Mouse (Mus musculus) liver, embryonic 12.5 days (tissue): ENCODE results near the gene Cenpn. TPM values are rescaled to one million over a fixed set of nuclear protein-coding genes. Genes with fewer than 3 reads are reported as not detected.
A peak's percentile ranks its signal among the peaks of the same experiment; 100 is the strongest.

ENCODE experiments used
- ATAC-seq: fragments of 200-750 bp; cut with Nextera tagmentation; 2 replicates; pipeline ENCODE4 v1.8.0; 2017; ENCODE audit warnings: moderate number of reproducible peaks, mild to moderate bottlenecking, moderate library complexity
- H3K27ac ChIP-seq: fragments of 300-500 bp; sonication (generic); 2 replicates; pipeline ENCODE4 v1.5.1; 2016; ENCODE audit warnings: mild to moderate bottlenecking
- H3K27me3 ChIP-seq: fragments of 300-500 bp; sonication (generic); replicated peaks from 2 replicates; pipeline ENCODE4 v1.6.1; 2016; ENCODE audit warnings: mild to moderate bottlenecking, moderate library complexity
- H3K36me3 ChIP-seq: fragments of 300-500 bp; sonication (generic); 2 replicates; pipeline ENCODE4 v1.6.1; 2016; ENCODE audit warnings: mild to moderate bottlenecking, moderate library complexity
- H3K4me1 ChIP-seq: fragments of 300-500 bp; sonication (generic); 2 replicates; pipeline ENCODE4 v1.6.1; 2016
- H3K4me2 ChIP-seq: fragments of 300-500 bp; sonication (generic); 2 replicates; pipeline ENCODE4 v1.6.1; 2016; ENCODE audit warnings: mild to moderate bottlenecking, moderate library complexity
- H3K4me3 ChIP-seq: fragments of 300-500 bp; sonication (generic); 2 replicates; pipeline ENCODE4 v1.5.1; 2016; ENCODE audit warnings: mild to moderate bottlenecking, moderate library complexity
- H3K9ac ChIP-seq: fragments of 300-500 bp; sonication (generic); 2 replicates; pipeline ENCODE4 v1.6.1; 2016; ENCODE audit warnings: mild to moderate bottlenecking, moderate library complexity
- H3K9me3 ChIP-seq: fragments of 300-500 bp; sonication (generic); replicated peaks from 2 replicates; pipeline ENCODE4 v1.6.1; 2016; ENCODE audit warnings: mild to moderate bottlenecking, moderate library complexity
- WGBS: fragments of 180-500 bp; shearing (Covaris S2); methylation state at CpG from one replicate; pipeline ENCODE4 v1.1.7; 2016; ENCODE audit not compliant: insufficient replicate concordance; 5-methylcytosine and 5-hydroxymethylcytosine counted together
- polyA plus RNA-seq: library from polyadenylated mRNA; unstranded; fragments of >200 nt; fragmentation: Nextera tagmentation; extraction: Ambion mirVana; gene quantifications from 2 replicates; pipeline ENCODE4 v1.2.1, GENCODE M21; 2016

The Cenpn gene
- 37.3 and 41.1 TPM in 2 replicates for polyA plus RNA-seq

DNA sequence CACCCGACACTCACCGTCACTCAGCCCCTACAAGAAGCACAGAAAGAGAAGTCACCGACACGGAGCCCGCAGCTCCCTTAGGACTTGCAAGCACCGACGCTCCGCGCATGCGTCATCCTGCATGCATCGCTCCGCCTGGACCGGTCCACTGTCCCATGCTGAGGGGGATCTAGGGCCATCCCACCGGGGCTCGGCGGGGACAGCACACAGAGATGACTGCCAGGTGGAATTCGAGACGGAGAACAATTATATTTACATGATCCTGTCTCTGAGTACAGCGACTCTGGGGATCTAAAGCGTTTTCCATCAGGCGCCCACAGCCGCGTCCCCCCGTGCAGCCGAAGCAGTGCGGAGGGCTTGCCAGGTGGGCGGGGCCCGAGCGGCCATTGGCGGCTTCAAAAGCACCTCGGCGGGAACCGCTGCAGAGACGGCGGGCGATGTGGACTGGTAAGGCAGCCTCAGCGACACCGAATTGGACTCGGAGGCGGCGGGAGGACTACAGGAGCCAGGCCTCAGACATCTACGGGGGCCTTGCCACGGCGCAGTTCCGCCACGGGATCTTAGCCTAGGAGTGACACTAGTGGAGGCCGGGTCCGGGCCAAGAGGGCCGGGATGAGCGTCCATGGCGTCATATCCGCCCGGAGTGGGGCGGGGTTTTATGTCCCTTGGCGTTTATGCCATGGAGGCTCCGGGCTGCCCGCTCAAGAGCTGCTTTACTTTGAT lies at the start of gene Cenpn, which contains the start of gene Cmc2:
Gene Cenpn (plus strand): TSS at position 394 of the 723 bp plus-strand sequence.
Gene Cmc2 (minus strand): TSS at position 119 of the 723 bp plus-strand sequence.
- Histone ChIP-seq H3K9ac (peak within 1 kb of the TSS; percentile 85), H3K36me3 (peaks cover 50% of the 10 kb centered on the region), H3K27me3 (no peaks in the 10 kb centered on the region), H3K9me3 (no peaks in the 10 kb centered on the region), H3K4me3 (peak within 1 kb of the TSS; percentile 86), H3K4me2 (peak within 1 kb of the TSS; percentile 85), H3K4me1 (peaks cover 41% of the 10 kb centered on the region), H3K27ac (peak within 1 kb of the TSS; percentile 90)
- ATAC-seq = peak; percentile 92
- under 1% methylated on average over 57 of the region's 57 CpGs for WGBS

DNA sequence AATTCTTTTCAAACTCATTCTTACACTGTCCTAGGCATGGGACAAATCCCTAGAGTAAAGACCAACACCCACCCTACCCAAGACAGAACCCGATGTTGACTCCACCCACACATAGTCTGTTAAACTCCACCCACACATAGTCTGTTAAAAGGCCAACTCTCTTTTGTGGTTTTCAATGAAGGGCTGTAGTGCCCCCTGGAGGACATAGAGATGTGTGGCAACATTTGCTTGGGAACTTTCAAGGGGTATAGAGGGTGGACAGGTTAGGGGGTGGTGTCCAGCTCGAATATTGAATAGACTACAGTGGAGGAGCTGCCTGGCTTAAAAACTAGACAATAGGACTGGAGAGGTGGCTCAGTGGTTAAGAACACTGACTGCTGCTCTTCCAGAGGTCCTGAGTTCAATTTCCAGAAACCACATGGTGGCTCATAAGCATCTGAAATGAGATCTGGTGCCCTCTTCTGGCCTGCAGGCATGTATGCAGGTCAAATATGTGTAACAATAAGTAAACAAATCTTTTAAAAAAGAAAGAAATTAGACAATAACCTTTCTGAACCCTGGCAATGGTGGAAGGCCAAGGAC lies 48.7 kb upstream of the Cenpn start:
- no peak for ATAC-seq
- Histone ChIP-seq H3K27ac (no peak overlapping the region), H3K4me1 (no peaks in the 10 kb centered on the region), H3K9ac (no peak overlapping the region), H3K9me3 (no peaks in the 10 kb centered on the region), H3K27me3 (no peaks in the 10 kb centered on the region), H3K4me2 (no peak overlapping the region), H3K36me3 (no peaks in the 10 kb centered on the region), H3K4me3 (no peak overlapping the region)
- 43% methylated on average over 2 of the region's 2 CpGs for WGBS

DNA sequence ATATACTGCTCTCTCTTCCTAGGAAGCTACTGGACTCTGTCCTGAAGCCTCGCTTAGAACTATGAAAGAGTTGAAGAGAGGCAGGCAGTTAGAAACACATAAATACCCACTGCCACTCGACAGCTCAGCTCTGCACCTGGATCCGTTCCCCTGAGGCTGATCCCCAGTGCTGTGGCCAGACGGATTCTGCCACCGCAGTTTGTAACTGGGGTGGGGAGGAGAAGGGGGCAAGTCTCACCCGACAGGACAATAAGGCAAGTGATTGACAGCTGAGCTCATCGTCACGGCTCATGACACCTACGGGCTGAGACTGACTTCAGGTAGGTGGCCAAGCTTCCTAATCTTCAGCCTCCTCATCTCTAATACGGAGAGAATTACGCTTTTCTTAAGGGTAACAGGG lies 47.9 kb upstream of the Cenpn start:
- no peaks in the 10 kb centered on the region for H3K9me3 ChIP-seq
- H3K27ac ChIP-seq = no peak overlapping the region
- H3K4me2 ChIP-seq = no peak overlapping the region
- 70% methylated on average over 11 of the region's 11 CpGs for WGBS
- no peaks in the 10 kb centered on the region for H3K27me3 ChIP-seq
- no peak for ATAC-seq
- H3K9ac ChIP-seq = no peak overlapping the region
- H3K4me3 ChIP-seq = no peak overlapping the region
- H3K4me1 ChIP-seq = no peaks in the 10 kb centered on the region
- H3K36me3 ChIP-seq = no peaks in the 10 kb centered on the region

DNA sequence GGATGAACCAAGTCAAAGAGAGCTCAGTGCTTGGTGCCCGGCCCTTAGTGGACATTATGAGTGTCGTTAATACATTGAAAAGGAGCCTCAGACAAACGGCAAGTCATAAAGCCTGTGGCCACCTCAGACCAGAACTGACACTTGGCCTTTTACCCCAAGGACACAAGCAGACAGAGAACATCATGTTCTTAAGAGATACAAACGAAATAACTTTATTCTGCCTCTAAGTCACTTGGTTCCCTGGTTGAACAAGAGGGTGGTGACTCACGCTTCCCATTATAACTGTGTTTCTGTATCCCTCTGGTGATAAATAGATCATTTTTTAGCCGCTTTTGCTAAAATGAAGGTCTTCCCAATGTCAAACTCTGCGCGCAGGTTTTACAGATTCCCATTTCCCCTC lies 47.5 kb upstream of the Cenpn start:
- ATAC-seq = no peak
- Histone ChIP-seq H3K36me3 (no peaks in the 10 kb centered on the region), H3K27ac (no peak overlapping the region), H3K4me2 (no peak overlapping the region), H3K27me3 (no peaks in the 10 kb centered on the region), H3K4me3 (no peak overlapping the region), H3K9me3 (no peaks in the 10 kb centered on the region), H3K4me1 (no peaks in the 10 kb centered on the region), H3K9ac (no peak overlapping the region)
- 67% methylated on average over 8 of the region's 8 CpGs for WGBS

DNA sequence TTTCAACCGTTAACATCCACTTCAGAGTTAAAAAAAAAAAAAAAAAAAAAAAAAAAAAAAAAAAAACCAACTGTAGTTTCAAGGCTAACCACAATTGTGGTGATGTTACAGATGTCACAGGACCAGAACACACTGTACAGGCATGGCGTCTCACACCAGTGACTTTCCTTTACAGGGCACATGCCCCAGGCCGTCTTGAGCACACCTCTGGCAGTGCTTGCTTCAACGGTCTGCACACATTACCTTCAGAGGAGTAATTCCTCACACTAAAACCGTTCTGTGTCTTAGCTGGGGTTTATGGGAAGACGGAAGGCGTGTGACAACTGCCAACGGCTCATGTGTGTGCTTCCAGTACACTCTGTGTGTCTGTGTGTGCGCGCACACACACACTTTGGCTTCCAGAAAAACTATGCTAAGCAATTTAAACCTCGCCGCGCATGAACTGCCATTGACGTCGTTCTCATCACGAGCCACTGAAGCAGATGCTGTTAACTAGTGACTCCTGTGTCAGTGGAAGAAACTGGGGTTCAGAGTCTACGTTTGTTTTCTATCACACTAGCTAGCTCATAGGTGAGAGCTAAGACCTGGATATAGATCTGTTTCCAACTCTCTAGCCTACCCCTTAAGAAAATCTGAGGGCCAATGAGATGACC lies 45.6 kb upstream of the Cenpn start:
- H3K27me3 ChIP-seq = no peaks in the 10 kb centered on the region
- H3K27ac ChIP-seq = no peak overlapping the region
- H3K4me3 ChIP-seq = no peak overlapping the region
- 77% methylated on average over 17 of the region's 17 CpGs for WGBS
- H3K9me3 ChIP-seq = no peaks in the 10 kb centered on the region
- no peak overlapping the region for H3K9ac ChIP-seq
- no peaks in the 10 kb centered on the region for H3K36me3 ChIP-seq
- no peaks in the 10 kb centered on the region for H3K4me1 ChIP-seq
- no peak overlapping the region for H3K4me2 ChIP-seq
- no peak for ATAC-seq

DNA sequence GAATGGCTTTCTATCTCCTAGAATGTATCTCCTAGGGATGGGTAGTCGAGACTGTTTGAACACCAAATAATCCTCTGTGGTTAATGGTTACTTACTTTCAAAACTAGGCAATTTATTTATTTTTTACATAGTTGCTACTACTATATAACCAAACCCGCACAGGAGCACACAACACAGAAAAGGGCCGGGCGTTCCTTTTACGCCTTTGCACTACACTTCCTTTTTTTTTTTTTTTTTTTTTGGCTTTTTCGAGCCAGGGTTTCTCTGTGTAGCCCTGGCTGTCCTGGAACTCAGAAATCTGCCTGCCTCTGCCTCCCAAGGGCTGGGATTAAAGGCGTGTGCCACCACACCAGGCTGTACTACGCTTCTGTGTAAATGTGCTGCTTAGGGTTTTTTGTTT lies 40.1 kb upstream of the Cenpn start:
- Histone ChIP-seq H3K4me3 (no peak overlapping the region), H3K27ac (no peak overlapping the region), H3K4me2 (no peak overlapping the region), H3K4me1 (no peaks in the 10 kb centered on the region), H3K9me3 (no peaks in the 10 kb centered on the region), H3K9ac (no peak overlapping the region), H3K36me3 (peaks cover 2% of the 10 kb centered on the region), H3K27me3 (no peaks in the 10 kb centered on the region)
- ATAC-seq = no peak
- WGBS = 68% methylated on average over 8 of the region's 8 CpGs

DNA sequence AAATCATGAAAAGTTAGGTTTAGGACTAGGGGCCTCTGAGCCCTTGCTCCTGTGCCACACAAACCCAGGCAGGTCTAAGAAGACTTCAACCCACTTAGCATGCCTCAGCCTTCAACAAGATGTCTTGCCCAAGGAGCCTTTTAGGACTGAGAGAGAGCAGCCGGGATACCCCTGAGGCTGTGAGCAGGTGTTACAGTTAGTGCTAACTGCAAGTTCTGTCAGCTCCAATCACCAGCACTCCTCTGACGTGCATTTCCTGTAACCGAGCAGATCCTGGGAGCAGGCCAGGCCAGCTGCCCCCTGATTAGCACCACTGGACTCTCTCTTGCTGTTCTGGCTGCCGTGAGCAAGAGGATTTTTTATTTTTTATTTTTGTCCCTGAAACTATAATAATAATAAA lies 33.7 kb upstream of the Cenpn start:
- H3K9me3 ChIP-seq = no peaks in the 10 kb centered on the region
- H3K27me3 ChIP-seq = no peaks in the 10 kb centered on the region
- peaks cover 56% of the 10 kb centered on the region for H3K36me3 ChIP-seq
- H3K4me2 ChIP-seq = no peak overlapping the region
- H3K4me3 ChIP-seq = no peak overlapping the region
- 64% methylated on average over 4 of the region's 4 CpGs for WGBS
- H3K4me1 ChIP-seq = no peaks in the 10 kb centered on the region
- no peak for ATAC-seq
- H3K27ac ChIP-seq = no peak overlapping the region
- no peak overlapping the region for H3K9ac ChIP-seq

DNA sequence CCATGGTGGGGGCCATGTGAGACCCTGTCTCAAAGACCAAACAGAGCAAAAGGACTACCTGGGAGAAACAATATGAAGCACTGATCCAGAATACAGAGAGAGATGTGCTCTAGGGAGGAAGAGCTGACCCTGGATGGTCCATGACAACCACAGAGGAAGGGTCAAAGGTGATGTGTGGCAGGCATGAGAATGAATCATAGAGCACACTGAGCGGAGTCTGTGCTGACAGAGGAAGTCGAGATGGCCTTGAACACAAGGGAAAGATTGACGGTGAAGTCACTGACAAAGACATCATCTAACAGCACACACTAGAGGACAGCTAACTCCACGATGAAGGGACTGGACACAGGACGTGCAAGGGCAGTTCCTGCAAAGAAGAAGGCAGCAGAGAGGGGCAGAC lies 30.1 kb upstream of the Cenpn start:
- WGBS = 85% methylated on average over 5 of the region's 5 CpGs
- Histone ChIP-seq H3K9ac (no peak overlapping the region), H3K4me2 (no peak overlapping the region), H3K27me3 (no peaks in the 10 kb centered on the region), H3K27ac (no peak overlapping the region), H3K4me3 (no peak overlapping the region), H3K4me1 (no peaks in the 10 kb centered on the region), H3K9me3 (0 out of 2 replicates have a peak, but pooled peaks cover 3% of the 10 kb centered on the region), H3K36me3 (peaks cover 65% of the 10 kb centered on the region)
- no peak for ATAC-seq

DNA sequence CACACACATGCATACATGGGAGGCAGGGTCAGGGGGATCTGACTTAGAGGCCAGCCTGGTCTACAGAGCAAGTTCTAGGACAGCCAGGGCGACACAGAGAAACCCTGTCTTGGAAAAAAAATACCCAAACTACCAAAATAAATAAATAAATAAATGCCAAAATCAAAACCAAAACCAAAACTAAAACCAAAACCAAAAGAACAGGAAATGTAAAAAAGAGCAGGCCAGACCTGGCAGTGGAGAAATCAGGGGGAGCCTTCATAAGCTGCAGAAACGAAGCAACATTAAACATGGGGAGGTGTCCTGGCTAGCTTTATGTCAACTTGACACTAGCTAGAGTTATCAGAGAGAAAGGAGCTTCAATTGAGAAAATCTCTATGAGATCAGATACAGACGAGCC lies 29.4 kb upstream of the Cenpn start:
- Histone ChIP-seq H3K4me3 (no peak overlapping the region), H3K36me3 (peaks cover 59% of the 10 kb centered on the region), H3K9ac (no peak overlapping the region), H3K27me3 (no peaks in the 10 kb centered on the region), H3K4me1 (no peaks in the 10 kb centered on the region), H3K9me3 (0 out of 2 replicates have a peak, but pooled peaks cover 3% of the 10 kb centered on the region), H3K4me2 (no peak overlapping the region), H3K27ac (no peak overlapping the region)
- WGBS = 69% methylated on average over 3 of the region's 3 CpGs
- ATAC-seq = no peak

DNA sequence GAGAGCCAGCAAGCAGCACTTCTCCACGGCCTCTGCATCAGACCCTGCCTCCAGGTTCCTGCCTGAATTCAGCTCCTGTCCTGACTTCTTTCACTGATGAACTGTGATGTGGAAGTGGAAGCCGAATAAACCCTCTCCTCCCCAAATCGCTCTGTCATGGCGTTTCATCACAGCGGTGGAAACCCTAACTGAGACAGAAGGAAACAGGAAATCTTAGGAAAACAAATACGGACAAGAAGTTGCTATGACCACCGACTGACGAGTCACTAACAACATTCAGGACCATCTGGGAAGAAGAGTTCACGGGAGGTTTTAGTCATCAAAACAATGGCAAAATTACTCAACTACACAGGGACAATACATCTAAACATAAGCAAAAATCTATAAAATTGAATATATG lies 28.9 kb upstream of the Cenpn start:
- 0 out of 2 replicates have a peak, but pooled peaks cover 3% of the 10 kb centered on the region for H3K9me3 ChIP-seq
- no peak overlapping the region for H3K9ac ChIP-seq
- peaks cover 57% of the 10 kb centered on the region for H3K36me3 ChIP-seq
- no peaks in the 10 kb centered on the region for H3K4me1 ChIP-seq
- no peak overlapping the region for H3K4me3 ChIP-seq
- H3K27ac ChIP-seq = no peak overlapping the region
- 71% methylated on average over 9 of the region's 9 CpGs for WGBS
- no peak overlapping the region for H3K4me2 ChIP-seq
- no peaks in the 10 kb centered on the region for H3K27me3 ChIP-seq
- no peak for ATAC-seq

DNA sequence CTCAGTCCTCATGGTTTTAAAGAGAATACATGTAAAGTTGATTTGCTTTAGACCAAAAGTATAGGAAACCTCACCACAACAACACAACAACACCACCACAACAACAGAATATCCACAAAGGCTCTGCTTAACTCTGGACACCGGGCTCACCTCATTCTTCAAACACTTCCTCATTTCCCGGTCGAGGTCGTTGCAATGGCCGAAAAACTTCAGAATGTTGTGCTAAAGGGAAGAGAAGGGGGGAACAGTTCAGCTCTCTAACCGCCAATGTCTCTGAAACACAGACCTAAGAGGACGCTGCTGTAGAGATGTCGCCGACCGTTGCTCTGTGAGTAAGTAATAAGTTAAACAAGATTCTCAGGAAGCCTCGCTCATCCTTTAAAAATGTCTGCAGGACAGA lies 27.6 kb upstream of the Cenpn start:
- Histone ChIP-seq H3K4me2 (no peak overlapping the region), H3K36me3 (peaks cover 44% of the 10 kb centered on the region), H3K27me3 (no peaks in the 10 kb centered on the region), H3K4me3 (no peak overlapping the region), H3K9ac (no peak overlapping the region), H3K9me3 (0 out of 2 replicates have a peak, but pooled peaks cover 3% of the 10 kb centered on the region), H3K4me1 (no peaks in the 10 kb centered on the region), H3K27ac (no peak overlapping the region)
- no peak for ATAC-seq
- 65% methylated on average over 11 of the region's 11 CpGs for WGBS

DNA sequence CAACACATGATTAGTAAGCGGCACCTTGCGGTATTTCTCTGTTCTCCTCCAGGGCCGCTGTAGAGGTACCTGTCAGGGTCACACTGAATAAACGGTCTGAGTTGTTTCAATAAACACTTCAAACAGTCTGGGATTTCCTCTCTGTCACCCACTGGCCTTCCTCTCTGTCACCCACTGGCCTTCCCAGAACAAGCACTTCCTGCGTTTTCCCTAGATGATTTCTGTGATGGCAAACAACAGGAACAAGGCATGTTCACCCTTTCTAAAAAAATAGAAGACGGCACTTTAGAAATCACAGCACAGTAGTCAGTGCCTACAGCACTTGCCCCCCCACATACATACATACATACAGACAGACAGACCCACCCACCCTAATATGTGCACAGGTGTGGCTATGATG lies 26.0 kb upstream of the Cenpn start:
- H3K9me3 ChIP-seq = 0 out of 2 replicates have a peak, but pooled peaks cover 3% of the 10 kb centered on the region
- WGBS = 87% methylated on average over 6 of the region's 6 CpGs
- ATAC-seq = no peak
- no peaks in the 10 kb centered on the region for H3K27me3 ChIP-seq
- H3K36me3 ChIP-seq = peaks cover 31% of the 10 kb centered on the region
- no peaks in the 10 kb centered on the region for H3K4me1 ChIP-seq
- no peak overlapping the region for H3K9ac ChIP-seq
- H3K4me3 ChIP-seq = no peak overlapping the region
- H3K27ac ChIP-seq = no peak overlapping the region
- H3K4me2 ChIP-seq = no peak overlapping the region
